Mouse (Mus musculus): ENCODE results near the gene Lamc1.

DNA sequence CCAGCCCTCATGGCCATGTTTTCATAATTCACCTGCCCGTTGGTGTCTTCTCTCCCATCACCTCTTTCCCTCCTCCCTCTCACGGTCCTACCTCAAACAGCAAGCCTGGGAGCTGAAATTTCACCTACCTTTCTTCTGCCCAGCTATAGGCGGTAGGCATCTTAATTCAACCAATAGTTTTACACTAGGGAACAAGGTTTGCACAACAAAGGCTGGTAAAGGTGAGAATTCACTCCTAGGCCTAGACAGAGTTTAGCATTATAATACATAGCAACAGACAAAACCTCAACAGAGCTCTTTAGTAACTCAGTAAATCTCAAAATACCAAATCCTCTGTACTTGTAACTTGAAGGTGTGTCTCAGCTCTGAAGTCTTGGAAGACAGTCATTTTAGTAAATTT, 15.1 kb upstream of the Lamc1 start:
- TF ChIP-seq EP300 (optimal IDR thresholded peaks at IDR 0.05) (no peak), CTCF (IDR thresholded peaks at IDR 0.05; ENCODE audit: low read depth) (no peak)

Data from stomach, postnatal 0 days (tissue).